Mouse (Mus musculus) cerebellum, adult 2 months (tissue): ENCODE results near the gene Mc1r.

Source experiments
- CTCF ChIP-seq: fragments of 200-500 bp; IDR thresholded peaks from 2 replicates; pipeline ENCODE4 v1.5.1; 2011; ENCODE audit warnings: low read depth, mild to moderate bottlenecking, control low read depth, low read length, moderate library complexity, borderline replicate concordance; ENCODE audit not compliant: insufficient read depth
- POLR2A ChIP-seq: fragments of 200-500 bp; IDR thresholded peaks from 2 replicates; pipeline ENCODE4 v1.6.1; 2011; ENCODE audit warnings: low read length, control low read depth, borderline replicate concordance; ENCODE audit not compliant: insufficient read depth

- TF ChIP-seq CTCF (no peak), POLR2A (no peak)
Observed at GRCm38 (mm10) chr8:123408586-123409544, 2.0 kb downstream of the Mc1r start.
